Mouse (Mus musculus): ENCODE measurements around the gene Wbp11.

DNA sequence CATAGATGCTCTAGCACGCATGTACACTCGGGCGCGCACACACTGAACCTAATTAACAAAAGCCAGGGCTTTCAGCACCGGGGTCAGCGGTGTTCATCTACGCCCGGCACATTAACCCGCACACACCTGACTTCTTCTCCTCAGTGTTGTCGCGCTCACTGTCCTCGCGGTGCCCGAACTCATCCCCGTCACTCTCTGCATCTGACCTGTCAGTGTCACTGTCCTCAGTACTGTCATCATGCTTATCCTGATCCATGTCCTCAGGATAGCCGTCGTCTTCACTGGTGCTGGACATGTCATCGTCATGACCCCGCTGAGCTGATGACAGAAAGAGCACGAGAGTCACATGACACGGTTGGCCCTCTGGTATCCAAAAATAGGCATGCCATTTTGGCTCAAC lies 7.7 kb downstream of the Wbp11 start:
- TF ChIP-seq MYOD1 (IDR thresholded peaks at IDR 0.05; ENCODE audit: control insufficient read depth, insufficient read length, low read depth) = no peak
- TF ChIP-seq MAX (IDR thresholded peaks at IDR 0.05) = no peak
- TF ChIP-seq CTCF (IDR thresholded peaks at IDR 0.05; ENCODE audit: control insufficient read depth, insufficient read depth, insufficient read length) = no peak
- TF ChIP-seq USF1 (IDR thresholded peaks at IDR 0.05; ENCODE audit: low read depth) = no peak
